9 mouse cellular contexts compared by ENCODE assay signal in the genomic region with DNA sequence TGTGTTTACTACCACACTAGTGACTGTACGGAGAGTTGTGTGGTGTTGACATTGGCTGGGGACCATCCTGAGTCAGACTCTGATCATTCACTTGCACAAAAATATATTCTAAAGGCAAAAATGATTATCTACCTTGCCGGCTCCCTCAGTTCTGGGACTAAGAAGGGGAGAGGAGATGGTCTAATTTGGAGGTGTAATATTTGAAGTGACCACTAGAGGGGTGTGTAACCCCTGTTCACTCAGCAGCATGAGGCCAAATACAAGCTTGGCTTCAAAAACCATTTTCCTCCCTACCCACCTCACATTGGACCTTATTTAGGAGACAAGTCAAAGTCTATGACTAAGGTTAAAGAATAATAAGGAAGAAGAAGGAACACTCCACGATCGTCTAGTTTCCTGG. TPM values are rescaled to one million over a fixed set of nuclear protein-coding genes. Genes with fewer than 3 reads are reported as not detected.
A peak's percentile ranks its signal among the peaks of the same experiment; 100 is the strongest.
DNase-seq lines count a peak whose midpoint lies in the region; ATAC-seq and TF ChIP-seq lines count a peak whose summit lies in the region.
"Had no signal": no experiment of that assay in that cellular context is flagged by ENCODE, and none has a peak within 500 bp of the region (broad histone marks: within the 10 kb centered on the region; RNA-seq: fewer than 3 reads in every experiment).

No protein-coding gene starts in this region.

- no peak overlapping the region for H3K4me3 ChIP-seq in intestine, postnatal 0 days (ENCODE audit: low read depth, low read length)
- H3K4me3 ChIP-seq: myocyte had no signal

- peak; percentile 86 for TF ChIP-seq CTCF in intestine, postnatal 0 days (IDR thresholded peaks at IDR 0.05; ENCODE audit: low read depth)

- H3K27me3 ChIP-seq in intestine, postnatal 0 days (replicated peaks; ENCODE audit: control insufficient read depth, insufficient read depth, low read length), result no peaks in the 10 kb centered on the region

- intact Hi-C loops in left cerebral cortex, postnatal 25 days (cut with DNase I), result loop anchor here (5.0 to 10.0 kb wide), 2 partner anchors 49 to 246 kb away; partner anchors contain the start of genes Igfn1 and Tmem9
- intact Hi-C loops in left cerebral cortex, postnatal 4 days (cut with DNase I), result no loop called here

- no peak overlapping the region for H3K27ac ChIP-seq in intestine, postnatal 0 days (ENCODE audit: low read depth, low read length)

- no peaks in the 10 kb centered on the region for H3K36me3 ChIP-seq in intestine, postnatal 0 days (ENCODE audit: control insufficient read depth, insufficient read depth)

- H3K4me1 ChIP-seq in intestine, postnatal 0 days (replicated peaks; ENCODE audit: control insufficient read depth, insufficient read depth, low read length), result no peaks in the 10 kb centered on the region

- WGBS in intestine, postnatal 0 days, result 41% methylated on average over 4 of the region's 4 CpGs

- no peaks in the 10 kb centered on the region for H3K9me3 ChIP-seq in intestine, postnatal 0 days (ENCODE audit: control insufficient read depth)

- no peak for ATAC-seq in CD4-positive, CD25-positive, alpha-beta regulatory T cell, adult 4 months
- peak; percentile 90 for ATAC-seq in common myeloid progenitor, adult 5-6 weeks (replicated peaks; ENCODE audit: low read depth, poor library complexity, severe bottlenecking)
- ATAC-seq in intestine, postnatal 0 days, result no peak
- no peak for ATAC-seq in activated CD4-positive, CD25-positive, alpha-beta regulatory T cell, adult 4 months

- H3K9ac ChIP-seq in intestine, postnatal 0 days (ENCODE audit: low read depth, low read length), result no peak overlapping the region

- peak; percentile 61 for DNase-seq in CD4-positive, CD25-positive, alpha-beta regulatory T cell, adult 2 months (ENCODE audit: low read depth, low spot score)
- peak; percentile 41 to 75 for DNase-seq in left cerebral cortex, postnatal 25 days (ENCODE audit: low spot score in 2 of 2)
- DNase-seq in left cerebral cortex, postnatal 4 days, result no peak
- peak; percentile 50 for DNase-seq in skeletal muscle tissue, adult 2 months (ENCODE audit: low read depth, low spot score)

- H3K4me2 ChIP-seq in intestine, postnatal 0 days (replicated peaks; ENCODE audit: low read depth), result no peak overlapping the region

RNA-seq across cellular contexts. Expression of gene Pkp1, which starts 39.5 kb away (rescaled TPM):
- polyA plus RNA-seq in CD4-positive, CD25-positive, alpha-beta regulatory T cell, adult 4 months (2017; shearing (Covaris generic)), result not detected
- under 1 TPM; 0.21 to 0.50 TPM for total RNA-seq in left cerebral cortex, postnatal 25 days (2021)
- total RNA-seq in left cerebral cortex, postnatal 4 days (2021), result under 1 TPM in 1 of 2 experiments, not detected in 1; 0.18 TPM
- total RNA-seq in common myeloid progenitor, adult 5-6 weeks (2017), result not detected in 2 replicates
- 0.03 and 0.07 TPM in 2 replicates for polyA plus RNA-seq in intestine, postnatal 0 days (2015; fragmentation: Nextera tagmentation; extraction: Ambion mirVana)
- not detected for polyA plus RNA-seq in activated CD4-positive, CD25-positive, alpha-beta regulatory T cell, adult 4 months (2017; shearing (Covaris generic))

RNA-seq across cellular contexts. Expression of gene Igfn1, which starts 47.7 kb away (rescaled TPM):
- not detected for polyA plus RNA-seq in CD4-positive, CD25-positive, alpha-beta regulatory T cell, adult 4 months (2017; shearing (Covaris generic))
- total RNA-seq in left cerebral cortex, postnatal 25 days (2021), result 10 to 100 TPM in 1 of 2 experiments, 1 to 10 TPM in 1; 9.2 to 11.4 TPM
- total RNA-seq in left cerebral cortex, postnatal 4 days (2021), result under 1 TPM; 0.08 to 0.10 TPM
- total RNA-seq in common myeloid progenitor, adult 5-6 weeks (2017), result not detected in 2 replicates
- polyA plus RNA-seq in intestine, postnatal 0 days (2015; fragmentation: Nextera tagmentation; extraction: Ambion mirVana), result 0.03 and 0.09 TPM in 2 replicates
- polyA plus RNA-seq in activated CD4-positive, CD25-positive, alpha-beta regulatory T cell, adult 4 months (2017; shearing (Covaris generic)), result not detected

RNA-seq across cellular contexts. Expression of gene Tmem9, which starts 49.5 kb away (rescaled TPM):
- polyA plus RNA-seq in CD4-positive, CD25-positive, alpha-beta regulatory T cell, adult 4 months (2017; shearing (Covaris generic)), result 10 to 100 TPM; 36.4 to 64.0 TPM
- 10 to 100 TPM; 63.3 to 65.0 TPM for total RNA-seq in left cerebral cortex, postnatal 25 days (2021)
- 10 to 100 TPM; 64.2 to 77.1 TPM for total RNA-seq in left cerebral cortex, postnatal 4 days (2021)
- 20.9 and 22.0 TPM in 2 replicates for total RNA-seq in common myeloid progenitor, adult 5-6 weeks (2017)
- 212 and 237 TPM in 2 replicates for polyA plus RNA-seq in intestine, postnatal 0 days (2015; fragmentation: Nextera tagmentation; extraction: Ambion mirVana)
- 10 to 100 TPM; 21.4 to 27.0 TPM for polyA plus RNA-seq in activated CD4-positive, CD25-positive, alpha-beta regulatory T cell, adult 4 months (2017; shearing (Covaris generic))

Comparison
In these comparisons a context has a peak if more than half of its experiments do, and no peak if none do; other contexts are left out.
1. RNA of gene Igfn1, which starts 47.7 kb away (total RNA-seq): 9.2 to 11.4 TPM in left cerebral cortex, postnatal 25 days; 0.08 to 0.10 TPM in left cerebral cortex, postnatal 4 days and not detected in common myeloid progenitor, adult 5-6 weeks; every median in the first group is over 4 times any median in the second.